Mouse (Mus musculus) megakaryocyte progenitor cell, adult 5-6 weeks (primary cell): ENCODE data around the gene Fam47c. TPM values are rescaled to one million over a fixed set of nuclear protein-coding genes. Genes with fewer than 3 reads are reported as not detected.

Source experiments
- ATAC-seq: replicated peaks from 2 replicates; pipeline ENCODE4 v1.8.0; 2016; ENCODE audit warnings: mild to moderate bottlenecking, moderate TSS enrichment, inconsistent platforms; ENCODE audit not compliant: poor library complexity
- total RNA-seq, 2 experiments: library from RNA; stranded (forward) in 1 of 2; stranded (reverse) in 1 of 2; fragments of 157-497, 149-512 nt in 1 of 2; fragments of 200-1000 nt in 1 of 2; gene quantifications; 2 replicates each; pipeline versions ENCODE4 v1.2.3 to v1.2.4; 2015 to 2017

Gene Fam47c
- total RNA-seq (2015) (not detected in 2 replicates), total RNA-seq (2017) (not detected in 2 replicates)

- no peak for ATAC-seq
Measured at GRCm38 (mm10) chrX:78737463-78737862, at the start of gene Fam47c. Gene Fam47c, plus strand, starts transcription at chrX:78737763.

- ATAC-seq: no peak
Measured at GRCm38 (mm10) chrX:78769408-78769807, 31.8 kb downstream of the Fam47c start.

DNA sequence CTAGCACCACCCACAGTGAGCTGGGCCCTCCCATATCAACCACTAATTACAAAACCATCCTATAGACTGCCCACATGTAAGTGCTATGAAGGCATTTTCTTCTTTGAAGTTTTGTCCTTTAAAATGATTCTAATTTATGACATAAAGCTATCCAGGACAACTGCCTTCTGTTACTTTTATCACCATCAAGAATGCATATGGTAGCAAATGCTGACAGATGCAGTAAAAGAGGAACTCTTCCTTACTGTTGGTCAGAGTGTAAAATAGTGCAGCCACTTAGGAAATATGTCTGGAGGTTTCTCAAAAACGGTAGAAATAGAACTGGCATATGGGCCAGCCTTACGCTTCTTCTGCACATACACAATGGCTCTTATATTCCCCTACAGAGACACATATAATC is 39.5 kb downstream of the Fam47c start:
- ATAC-seq: no peak

Other genes starting within 250 kb of the Fam47c start
- 13.0 and 13.4 TPM in 2 replicates for gene Prrg1, start 153.9 kb upstream of the Fam47c start, total RNA-seq (2015)
- 6.6 and 11.3 TPM in 2 replicates for gene Prrg1, start 153.9 kb upstream of the Fam47c start, total RNA-seq (2017)